36 mouse cellular contexts compared by ENCODE assay signal in genomic region chr3:116914931-116915330, GRCm38 (mm10). TPM values are rescaled to one million over a fixed set of nuclear protein-coding genes. Genes with fewer than 3 reads are reported as not detected.
A peak's percentile ranks its signal among the peaks of the same experiment; 100 is the strongest.
DNase-seq lines count a peak whose midpoint lies in the region; ATAC-seq and TF ChIP-seq lines count a peak whose summit lies in the region.
"Had no signal": no experiment of that assay in that cellular context is flagged by ENCODE, and none has a peak within 500 bp of the region (broad histone marks: within the 10 kb centered on the region; RNA-seq: fewer than 3 reads in every experiment).

No protein-coding gene starts in this region.

- H3K9me3 ChIP-seq in heart, embryonic 12.5 days (replicated peaks): no peaks in the 10 kb centered on the region
- no peaks in the 10 kb centered on the region for H3K9me3 ChIP-seq in heart, postnatal 0 days (replicated peaks; ENCODE audit: control insufficient read depth, low read length)
- H3K9me3 ChIP-seq: embryonic facial prominence, embryonic 13.5 days; forebrain, embryonic 10.5 days; hindbrain, embryonic 12.5 days; intestine, embryonic 15.5 days; liver, embryonic 13.5 days; stomach, embryonic 15.5 days had no signal

- peaks cover 4% of the 10 kb centered on the region; the same call in 1 of the 2 replicates for H3K4me1 ChIP-seq in heart, adult 2 months (ENCODE audit: control insufficient read depth, insufficient read depth, low read length)
- H3K4me1 ChIP-seq in heart, embryonic 12.5 days (replicated peaks): peaks cover 6% of the 10 kb centered on the region; the same call in 1 of the 2 replicates
- H3K4me1 ChIP-seq in heart, postnatal 0 days (ENCODE audit: control insufficient read depth, insufficient read depth): no peaks in the 10 kb centered on the region
- no peaks in the 10 kb centered on the region for H3K4me1 ChIP-seq in thymus, adult 2 months (replicated peaks; ENCODE audit: control insufficient read depth, insufficient read depth, low read length)
- H3K4me1 ChIP-seq: embryonic facial prominence, embryonic 13.5 days; forebrain, embryonic 10.5 days; hindbrain, embryonic 12.5 days; intestine, embryonic 15.5 days; liver, embryonic 13.5 days; stomach, embryonic 15.5 days had no signal

- no peak overlapping the region for H3K4me2 ChIP-seq in heart, embryonic 12.5 days
- H3K4me2 ChIP-seq in heart, postnatal 0 days (ENCODE audit: low read depth, low read length): no peak overlapping the region
- H3K4me2 ChIP-seq: embryonic facial prominence, embryonic 13.5 days; hindbrain, embryonic 12.5 days; intestine, embryonic 15.5 days; liver, embryonic 13.5 days; stomach, embryonic 15.5 days had no signal

- no peak for TF ChIP-seq POLR2A in heart, adult 2 months (IDR thresholded peaks at IDR 0.05; ENCODE audit: insufficient read depth, low read depth, low read length)
- no peak for TF ChIP-seq POLR2A in thymus, adult 2 months (IDR thresholded peaks at IDR 0.05; ENCODE audit: control insufficient read depth, extremely low read depth, insufficient read depth, low read length, poor library complexity)

- TF ChIP-seq EP300 in heart, adult 2 months (IDR thresholded peaks at IDR 0.05; ENCODE audit: insufficient read depth, low read depth, low read length): no peak
- no peak for TF ChIP-seq EP300 in heart, postnatal 0 days (IDR thresholded peaks at IDR 0.05; ENCODE audit: low read depth)

- no peak for TF ChIP-seq CTCF in heart, adult 2 months (IDR thresholded peaks at IDR 0.05)
- no peak for TF ChIP-seq CTCF in heart, postnatal 0 days (IDR thresholded peaks at IDR 0.05; ENCODE audit: low read depth)
- TF ChIP-seq CTCF in thymus, adult 2 months (IDR thresholded peaks at IDR 0.05; ENCODE audit: borderline replicate concordance, control insufficient read depth, extremely low read depth, insufficient read depth, low read length, poor library complexity): no peak

- no peak overlapping the region for H3K4me3 ChIP-seq in heart, adult 2 months
- H3K4me3 ChIP-seq in heart, embryonic 12.5 days: no peak overlapping the region
- H3K4me3 ChIP-seq in heart, postnatal 0 days (ENCODE audit: low read depth, low read length): no peak overlapping the region
- H3K4me3 ChIP-seq in thymus, adult 2 months (ENCODE audit: control insufficient read depth, insufficient read depth, low read length): no peak overlapping the region
- H3K4me3 ChIP-seq: embryonic facial prominence, embryonic 13.5 days; forebrain, embryonic 10.5 days; hindbrain, embryonic 12.5 days; intestine, embryonic 15.5 days; liver, embryonic 13.5 days; stomach, embryonic 15.5 days had no signal

- peak overlapping the region; percentile 44 for H3K27ac ChIP-seq in heart, adult 2 months
- no peak overlapping the region for H3K27ac ChIP-seq in heart, embryonic 12.5 days (ENCODE audit: poor library complexity, severe bottlenecking)
- H3K27ac ChIP-seq in heart, postnatal 0 days (ENCODE audit: low read depth): peak overlapping the region; percentile 7
- H3K27ac ChIP-seq in thymus, adult 2 months (ENCODE audit: control insufficient read depth, insufficient read depth, low read length): no peak overlapping the region
- H3K27ac ChIP-seq: embryonic facial prominence, embryonic 13.5 days; forebrain, embryonic 10.5 days; hindbrain, embryonic 12.5 days; hindbrain, postnatal 0 days; intestine, embryonic 15.5 days; liver, embryonic 13.5 days; stomach, embryonic 15.5 days had no signal

- intact Hi-C loops in heart, adult 2 months (cut with DNase I): no loop called here

- H3K27me3 ChIP-seq in heart, adult 2 months (ENCODE audit: control insufficient read depth, insufficient read depth, low read length): no peaks in the 10 kb centered on the region; the same call in 1 of the 2 replicates
- H3K27me3 ChIP-seq in heart, embryonic 12.5 days (replicated peaks): no peaks in the 10 kb centered on the region
- H3K27me3 ChIP-seq in heart, postnatal 0 days (ENCODE audit: control insufficient read depth, insufficient read depth, low read length): no peaks in the 10 kb centered on the region
- no peaks in the 10 kb centered on the region for H3K27me3 ChIP-seq in thymus, adult 2 months (ENCODE audit: control insufficient read depth, insufficient read depth, low read length)
- H3K27me3 ChIP-seq: embryonic facial prominence, embryonic 13.5 days; hindbrain, embryonic 12.5 days; intestine, embryonic 15.5 days; liver, embryonic 13.5 days; stomach, embryonic 15.5 days had no signal

- ATAC-seq in heart, embryonic 12.5 days (ENCODE audit: insufficient number of reproducible peaks, low FRiP score): no peak
- peak; percentile 86 for ATAC-seq in heart, postnatal 0 days (ENCODE audit: insufficient read depth, low read depth)
- ATAC-seq: activated CD4-positive, CD25-positive, alpha-beta regulatory T cell, adult 4 months; forebrain, postnatal 0 days; hindbrain, postnatal 0 days; intestine, embryonic 15.5 days; lung, postnatal 0 days; midbrain, embryonic 16.5 days had no signal

- peaks cover 6% of the 10 kb centered on the region; the same call in 1 of the 2 replicates for H3K36me3 ChIP-seq in heart, adult 2 months (ENCODE audit: control insufficient read depth, insufficient read depth, low read length)
- no peaks in the 10 kb centered on the region for H3K36me3 ChIP-seq in heart, embryonic 12.5 days
- peaks cover 20% of the 10 kb centered on the region; the same call in 1 of the 2 replicates for H3K36me3 ChIP-seq in heart, postnatal 0 days (replicated peaks; ENCODE audit: control insufficient read depth, insufficient read depth, low read length)
- H3K36me3 ChIP-seq in thymus, adult 2 months (ENCODE audit: control insufficient read depth, insufficient read depth, low read length): no peaks in the 10 kb centered on the region
- H3K36me3 ChIP-seq: embryonic facial prominence, embryonic 13.5 days; forebrain, embryonic 10.5 days; hindbrain, embryonic 12.5 days; intestine, embryonic 15.5 days; liver, embryonic 13.5 days; stomach, embryonic 15.5 days had no signal

- H3K9ac ChIP-seq in heart, adult 2 months (ENCODE audit: low read depth, low read length): no peak overlapping the region
- H3K9ac ChIP-seq in heart, embryonic 12.5 days: no peak overlapping the region
- H3K9ac ChIP-seq in heart, postnatal 0 days (replicated peaks; ENCODE audit: low read depth, low read length): no peak overlapping the region
- H3K9ac ChIP-seq: embryonic facial prominence, embryonic 13.5 days; forebrain, postnatal 0 days; hindbrain, embryonic 12.5 days; intestine, embryonic 15.5 days; liver, embryonic 13.5 days; stomach, embryonic 15.5 days had no signal

- H3K79me2 ChIP-seq in heart, adult 2 months (replicated peaks; ENCODE audit: control insufficient read depth, insufficient read depth, low read length): no peaks in the 10 kb centered on the region; the same call in 1 of the 2 replicates

- DNase-seq in cerebellum, postnatal 14 days: peak; percentile 12 to 18
- DNase-seq in cerebellum, adult 8-10 months: no peak
- DNase-seq in heart, adult 2 months: peak in 1 of 2 experiments; percentile 14
- DNase-seq in adipocyte (ENCODE audit: low spot score): peak; percentile 45
- peak; percentile 38 for DNase-seq in heart, postnatal 0 days (ENCODE audit: low spot score)
- no peak for DNase-seq in thymus, adult 2 months
- no peak for DNase-seq in kidney, adult 11 months
- DNase-seq: adrenal gland, adult 8-10 months; cerebellum, adult 9-10 months; forebrain, postnatal 0 days; gastrocnemius, postnatal 25 days; kidney, adult 9 months; kidney, postnatal 10 days; layer of hippocampus, postnatal 36 days; left cerebral cortex, postnatal 4 days; liver, embryonic 13.5 days; lung, adult 18-20 months; right cerebral cortex, postnatal 25 days; thymus, postnatal 25 days had no signal

- 30% methylated on average over 3 of the region's 3 CpGs for WGBS in heart, adult 2 months
- 40% methylated on average over 3 of the region's 3 CpGs for WGBS in heart, embryonic 12.5 days
- 20% methylated on average over 3 of the region's 3 CpGs for WGBS in heart, postnatal 0 days
- WGBS in thymus, adult 2 months: 85% methylated on average over 3 of the region's 3 CpGs

RNA-seq across cellular contexts. Expression of gene 4930455H04Rik, which starts 53.1 kb away (rescaled TPM):
- not detected for total RNA-seq in heart, adult 2 months (2021)
- polyA plus RNA-seq in heart, adult 2 months (2012; rRNA removed): 0.16 TPM in 1 of 2 replicates, not detected in the other
- polyA plus RNA-seq in heart, embryonic 12.5 days (2016; fragmentation: Nextera tagmentation; extraction: Ambion mirVana): not detected in 2 replicates
- total RNA-seq in heart, postnatal 0 days (2014; rRNA removed; ENCODE audit: low replicate concordance): not detected in 2 replicates
- polyA plus RNA-seq in heart, postnatal 0 days (2015; fragmentation: Nextera tagmentation; extraction: Ambion mirVana): 0.11 TPM in 1 of 2 replicates, not detected in the other
- not detected in 2 replicates for polyA plus RNA-seq in thymus, adult 2 months (2012; rRNA removed)
- total RNA-seq: adrenal gland, adult 8-10 months; adrenal gland, postnatal 4 days; common myeloid progenitor, adult 5-6 weeks; forebrain, postnatal 0 days; gastrocnemius, postnatal 25 days; hindbrain, postnatal 0 days; layer of hippocampus, postnatal 36 days; left cerebral cortex, postnatal 4 days; MEL; neutrophil, adult 5-6 weeks had no signal
- polyA plus RNA-seq: activated CD4-positive, CD25-positive, alpha-beta regulatory T cell, adult 4 months; embryonic facial prominence, embryonic 13.5 days; forebrain, embryonic 10.5 days; forebrain, postnatal 0 days; hindbrain, embryonic 12.5 days; hindbrain, postnatal 0 days; intestine, embryonic 15.5 days; large intestine, adult 2 months; limb, embryonic 14.5 days; liver, embryonic 13.5 days; lung, postnatal 0 days; midbrain, embryonic 16.5 days; neural tube, embryonic 11.5 days; stomach, embryonic 15.5 days had no signal

RNA-seq across cellular contexts. Expression of gene Palmd, which starts 53.9 kb away (rescaled TPM):
- 10 to 100 TPM; 55.2 to 55.6 TPM for total RNA-seq in heart, adult 2 months (2021)
- 13.7 and 21.2 TPM in 2 replicates for polyA plus RNA-seq in heart, adult 2 months (2012; rRNA removed)
- polyA plus RNA-seq in heart, embryonic 12.5 days (2016; fragmentation: Nextera tagmentation; extraction: Ambion mirVana): 13.9 and 14.8 TPM in 2 replicates
- 7.9 and 10.9 TPM in 2 replicates for total RNA-seq in heart, postnatal 0 days (2014; rRNA removed; ENCODE audit: low replicate concordance)
- 23.2 and 29.7 TPM in 2 replicates for polyA plus RNA-seq in heart, postnatal 0 days (2015; fragmentation: Nextera tagmentation; extraction: Ambion mirVana)
- 0.71 and 1.0 TPM in 2 replicates for polyA plus RNA-seq in thymus, adult 2 months (2012; rRNA removed)
- total RNA-seq: common myeloid progenitor, adult 5-6 weeks; MEL; neutrophil, adult 5-6 weeks had no signal
- polyA plus RNA-seq: activated CD4-positive, CD25-positive, alpha-beta regulatory T cell, adult 4 months had no signal

RNA-seq across cellular contexts. Expression of gene Frrs1, which starts 55.7 kb away (rescaled TPM):
- 1 to 10 TPM; 2.4 to 3.2 TPM for total RNA-seq in heart, adult 2 months (2021)
- polyA plus RNA-seq in heart, adult 2 months (2012; rRNA removed): 3.6 TPM in 2 replicates
- polyA plus RNA-seq in heart, embryonic 12.5 days (2016; fragmentation: Nextera tagmentation; extraction: Ambion mirVana): 22.5 and 24.0 TPM in 2 replicates
- total RNA-seq in heart, postnatal 0 days (2014; rRNA removed; ENCODE audit: low replicate concordance): 3.2 and 4.4 TPM in 2 replicates
- polyA plus RNA-seq in heart, postnatal 0 days (2015; fragmentation: Nextera tagmentation; extraction: Ambion mirVana): 9.8 and 9.9 TPM in 2 replicates
- polyA plus RNA-seq in thymus, adult 2 months (2012; rRNA removed): 19.2 and 24.8 TPM in 2 replicates

Comparison
In these comparisons a context has a peak if more than half of its experiments do, and no peak if none do; other contexts are left out.
1. DNase-seq: peak in cerebellum, postnatal 14 days (2 of 2), adipocyte (single experiment) and heart, postnatal 0 days (single experiment); none in cerebellum, adult 8-10 months (single experiment), thymus, adult 2 months (single experiment) and kidney, adult 11 months (single experiment).
2. H3K27ac ChIP-seq: peak in heart, adult 2 months (single experiment) and heart, postnatal 0 days (single experiment); none in heart, embryonic 12.5 days (single experiment) and thymus, adult 2 months (single experiment).